Mouse (Mus musculus): ENCODE measurements at regions not wholly inside any gene's neighbourhood (a gene's known extent, or its start where the extent isn't known, plus 50 kb on each side); places are given as distances from the start of the nearest gene placed in this dataset.
"Not testable (repeated sequence)": the region's sequence is repeated elsewhere in the genome, so short reads cannot be mapped to it uniquely, and the experiment has no call there.

DNA sequence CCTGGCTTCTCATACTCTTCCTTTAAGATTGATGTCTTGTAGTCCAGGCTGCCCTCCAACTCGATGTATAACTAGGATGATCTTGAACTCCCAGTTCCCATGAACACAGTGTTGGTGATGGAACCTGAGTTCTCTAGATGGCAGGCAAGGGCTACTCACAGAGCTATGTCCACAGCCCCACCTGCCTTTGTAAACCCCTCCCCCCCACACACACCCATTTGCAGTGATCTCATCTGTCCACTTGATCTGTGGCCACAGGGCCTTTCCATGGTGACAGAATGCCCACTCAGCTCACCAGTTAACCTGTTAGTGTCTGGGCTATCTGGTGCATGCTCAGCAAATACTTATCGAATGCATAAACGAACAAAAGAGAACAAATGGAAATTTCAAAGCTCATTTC lies 176.4 kb downstream of the Nucb2 start:
- DNase-seq: no peak

GRCm38 (mm10) chr7:116681268-116681667 lies 177.1 kb downstream of the Nucb2 start:
- no peak for DNase-seq

- no peak for DNase-seq
Measured at GRCm38 (mm10) chr7:116700409-116700808, 196.2 kb downstream of the Nucb2 start.

GRCm38 (mm10) chr7:116701466-116702342 lies 197.5 kb downstream of the Nucb2 start:
- DNase-seq: peak; percentile 76 to 82

DNA sequence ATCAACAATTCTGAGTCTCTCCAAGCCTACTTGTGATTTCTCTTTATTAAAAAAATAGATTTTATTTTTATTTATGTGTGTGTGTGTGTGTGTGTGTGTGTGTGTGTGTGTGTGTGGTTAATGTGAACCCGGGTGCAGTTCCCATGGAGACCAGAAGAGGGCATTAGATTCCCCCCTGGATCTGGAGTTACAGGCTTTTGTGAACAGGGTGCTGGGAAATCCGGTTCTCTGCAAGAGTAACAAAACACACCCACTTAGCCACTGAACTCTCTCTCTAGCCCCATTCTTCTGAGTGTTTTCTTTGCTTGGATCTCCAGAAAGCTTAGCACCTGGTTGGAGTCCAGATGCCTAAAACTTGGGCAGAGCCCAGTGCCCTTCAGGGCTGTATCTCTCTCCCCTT lies 198.4 kb downstream of the Nucb2 start:
- no peak for DNase-seq

GRCm38 (mm10) chr7:116711541-116711940 lies 207.4 kb downstream of the Nucb2 start:
- DNase-seq: no peak

GRCm38 (mm10) chr7:116713200-116713599 lies 209.0 kb downstream of the Nucb2 start:
- DNase-seq: peak; percentile 28 to 51

DNA sequence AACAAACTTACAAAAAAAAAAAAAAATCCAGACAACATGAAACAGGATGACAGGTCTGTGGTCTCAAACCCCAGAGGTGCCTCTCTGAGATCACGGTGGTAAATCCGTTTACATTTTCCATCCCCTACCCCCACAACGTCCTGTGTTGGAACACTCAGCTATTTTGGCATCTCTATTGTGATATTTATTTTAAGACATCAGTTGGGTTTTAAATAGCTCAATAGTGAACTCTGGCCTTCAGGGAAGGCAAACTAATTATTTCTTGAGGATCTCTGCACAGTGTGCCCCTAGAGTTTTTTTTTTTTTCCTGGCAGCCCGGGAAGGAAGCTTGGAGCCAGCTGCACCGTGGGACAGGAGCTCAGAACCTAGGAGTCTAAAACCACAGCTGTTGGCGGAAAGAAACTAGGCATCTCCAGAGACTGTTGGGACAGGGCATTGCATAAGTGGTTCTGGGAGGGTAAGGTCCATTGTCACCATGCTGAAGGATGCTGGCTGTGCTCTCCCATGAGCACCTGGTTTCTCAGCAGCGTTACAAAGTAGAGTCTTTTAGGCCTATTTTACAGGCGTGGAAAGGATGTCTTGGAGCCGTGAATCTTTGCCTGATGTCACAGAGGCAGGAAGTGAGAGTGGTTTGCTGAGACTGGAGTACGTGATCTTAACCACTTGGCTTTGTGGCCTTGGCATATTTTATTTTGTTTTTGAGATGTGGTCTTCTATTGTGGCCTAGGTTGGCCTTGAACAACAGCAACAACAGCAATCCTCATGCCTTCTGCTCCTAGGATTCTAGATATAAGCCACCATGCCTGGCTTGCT lies 211.3 kb downstream of the Nucb2 start:
- no peak for DNase-seq

GRCm38 (mm10) chr7:116728379-116728778 lies 224.2 kb downstream of the Nucb2 start:
- DNase-seq: no peak

GRCm38 (mm10) chr7:116729795-116730194 lies 225.6 kb downstream of the Nucb2 start:
- DNase-seq: no peak

GRCm38 (mm10) chr7:116735676-116736075 lies 231.5 kb downstream of the Nucb2 start:
- DNase-seq: peak in 1 of 2 experiments; percentile 6

DNA sequence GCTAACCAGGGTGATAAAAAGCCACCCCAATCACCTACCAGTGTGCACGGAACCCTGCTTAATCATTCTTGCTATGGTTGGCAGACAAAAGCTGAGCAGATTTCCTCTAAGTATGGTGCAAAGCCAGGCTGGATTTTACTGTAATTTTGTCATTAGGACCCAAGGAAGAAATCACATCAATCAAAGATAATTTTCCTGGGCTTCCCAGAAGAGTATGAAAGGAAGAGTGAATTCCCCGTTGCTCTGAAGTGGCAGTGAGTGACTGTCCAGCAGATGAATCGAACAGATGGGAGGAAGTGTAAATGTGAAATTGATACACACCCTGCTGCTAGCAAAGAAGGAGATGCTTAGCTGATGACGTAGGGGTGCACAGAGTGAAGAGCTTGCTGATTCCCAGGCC lies 232.2 kb downstream of the Nucb2 start:
- no peak for DNase-seq

DNA sequence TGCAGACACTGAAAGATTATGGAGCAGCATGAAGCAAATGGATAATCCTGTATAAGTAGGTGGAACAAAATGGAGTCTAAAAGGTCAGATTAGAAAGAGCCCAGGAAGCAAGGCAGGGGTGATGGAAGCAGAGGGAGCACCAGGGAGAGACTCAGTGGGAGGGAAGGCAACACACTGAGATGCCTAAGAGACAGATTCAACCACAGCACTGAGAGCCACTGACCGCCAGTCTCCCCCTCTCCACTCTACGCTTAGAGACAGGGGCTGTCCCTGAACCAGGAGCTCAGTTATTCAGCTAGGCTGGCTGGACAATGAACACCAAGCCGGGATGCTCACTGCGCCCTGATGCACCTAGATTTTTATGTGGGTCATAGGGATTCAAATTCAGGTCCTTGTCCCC lies 233.8 kb downstream of the Nucb2 start:
- no peak for DNase-seq

DNA sequence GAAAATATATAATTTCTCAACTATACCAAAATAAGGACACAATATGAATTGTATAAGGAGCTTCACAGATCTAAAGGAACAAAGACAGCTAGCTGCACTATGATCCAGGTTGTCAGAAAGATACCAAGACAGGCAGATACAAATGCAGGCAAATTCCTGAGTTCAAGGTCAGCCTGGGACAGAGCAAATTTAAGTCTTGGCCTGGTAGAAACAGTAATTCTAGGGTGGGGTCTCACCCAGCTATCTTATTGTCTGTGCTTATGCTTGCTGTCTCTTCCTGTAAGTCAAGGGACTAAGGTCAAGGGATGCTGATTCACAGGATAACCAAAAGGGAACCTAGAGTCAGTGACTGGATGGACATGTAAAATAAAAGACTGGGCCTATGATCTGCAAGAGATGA lies 250.4 kb downstream of the Nucb2 start:
- DNase-seq: no peak

DNA sequence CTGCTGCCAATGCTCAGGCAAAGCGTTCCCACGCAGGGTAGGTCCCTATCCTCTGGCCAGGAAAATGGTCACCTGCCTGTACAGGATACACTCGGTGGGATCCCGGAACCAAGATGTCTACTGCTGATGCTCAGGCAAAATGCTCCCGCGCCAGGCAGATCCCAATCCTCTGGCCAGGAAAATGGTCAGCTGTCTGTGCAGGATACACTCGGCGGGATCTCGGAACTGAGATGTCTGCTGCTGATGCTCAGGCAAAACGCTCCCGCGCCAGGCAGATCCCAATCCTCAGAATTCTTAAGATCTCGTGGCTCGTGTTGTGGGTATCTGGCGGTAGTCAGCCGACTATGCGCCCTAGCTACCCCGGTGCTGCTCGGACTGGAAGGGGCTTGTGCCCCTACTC lies 288.0 kb downstream of the Nucb2 start:
- DNase-seq: not testable (repeated sequence)

GRCm38 (mm10) chr7:116808475-116808874 lies 304.3 kb downstream of the Nucb2 start:
- DNase-seq: no peak

DNA sequence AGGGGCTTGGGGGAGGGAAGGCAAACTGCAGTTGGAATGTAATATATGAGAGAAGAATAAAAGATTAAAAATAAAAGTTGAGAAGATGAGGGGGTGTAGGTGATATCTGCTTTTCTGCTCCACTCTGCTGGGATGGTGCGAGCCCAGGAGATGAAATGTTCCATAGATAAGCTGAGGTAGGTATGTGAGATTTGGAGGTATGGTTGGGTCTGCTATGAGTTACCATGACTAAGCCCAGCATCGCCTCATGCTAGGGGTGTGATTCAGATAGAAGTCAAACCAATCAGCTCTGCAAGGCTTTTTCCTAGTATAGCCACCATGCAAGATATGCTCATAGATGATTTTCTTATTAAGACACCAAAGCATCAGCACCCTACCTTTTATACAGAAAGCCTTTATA lies 312.3 kb downstream of the Nucb2 start:
- no peak for DNase-seq

GRCm38 (mm10) chr7:116817991-116818390 lies 313.8 kb downstream of the Nucb2 start:
- no peak for DNase-seq

DNA sequence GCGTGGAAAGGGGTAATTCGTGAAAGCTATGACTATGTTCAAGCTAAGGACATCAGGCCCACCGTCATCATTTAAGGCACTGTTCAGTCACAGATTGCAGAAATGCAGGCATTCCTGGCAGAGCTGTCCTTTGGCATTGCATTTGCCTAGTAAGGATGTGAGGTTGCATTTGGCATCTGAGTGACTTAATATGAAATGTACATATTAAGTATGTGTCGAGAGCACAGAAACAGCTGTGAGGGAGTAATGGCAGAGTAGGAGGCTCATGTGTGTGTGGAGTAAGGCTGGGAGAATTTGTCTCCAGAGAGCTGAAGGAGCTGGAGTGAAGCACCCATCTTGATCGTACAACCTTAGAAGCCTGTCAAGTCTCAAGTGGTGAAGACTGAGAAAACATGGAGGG lies 316.4 kb downstream of the Nucb2 start:
- DNase-seq: no peak

DNA sequence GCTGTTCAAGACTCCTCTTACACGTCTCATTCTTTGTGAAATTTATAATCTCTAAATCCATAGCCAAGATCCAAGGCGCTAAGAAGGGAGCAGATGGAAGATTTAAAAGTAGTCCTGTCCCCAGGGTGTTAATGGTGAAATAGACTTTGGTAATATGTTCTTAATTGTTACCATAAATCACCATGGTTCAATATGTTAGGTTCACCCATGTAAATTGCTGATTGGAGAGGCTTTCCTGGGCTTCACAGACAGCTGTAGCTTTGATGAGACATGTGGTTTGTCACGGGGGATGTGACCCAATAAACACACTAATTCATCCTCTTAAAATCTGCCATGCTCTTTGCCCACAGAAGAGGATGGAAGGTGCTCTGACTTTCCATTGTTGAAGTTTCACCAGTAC lies 338.7 kb downstream of the Nucb2 start:
- DNase-seq: no peak

DNA sequence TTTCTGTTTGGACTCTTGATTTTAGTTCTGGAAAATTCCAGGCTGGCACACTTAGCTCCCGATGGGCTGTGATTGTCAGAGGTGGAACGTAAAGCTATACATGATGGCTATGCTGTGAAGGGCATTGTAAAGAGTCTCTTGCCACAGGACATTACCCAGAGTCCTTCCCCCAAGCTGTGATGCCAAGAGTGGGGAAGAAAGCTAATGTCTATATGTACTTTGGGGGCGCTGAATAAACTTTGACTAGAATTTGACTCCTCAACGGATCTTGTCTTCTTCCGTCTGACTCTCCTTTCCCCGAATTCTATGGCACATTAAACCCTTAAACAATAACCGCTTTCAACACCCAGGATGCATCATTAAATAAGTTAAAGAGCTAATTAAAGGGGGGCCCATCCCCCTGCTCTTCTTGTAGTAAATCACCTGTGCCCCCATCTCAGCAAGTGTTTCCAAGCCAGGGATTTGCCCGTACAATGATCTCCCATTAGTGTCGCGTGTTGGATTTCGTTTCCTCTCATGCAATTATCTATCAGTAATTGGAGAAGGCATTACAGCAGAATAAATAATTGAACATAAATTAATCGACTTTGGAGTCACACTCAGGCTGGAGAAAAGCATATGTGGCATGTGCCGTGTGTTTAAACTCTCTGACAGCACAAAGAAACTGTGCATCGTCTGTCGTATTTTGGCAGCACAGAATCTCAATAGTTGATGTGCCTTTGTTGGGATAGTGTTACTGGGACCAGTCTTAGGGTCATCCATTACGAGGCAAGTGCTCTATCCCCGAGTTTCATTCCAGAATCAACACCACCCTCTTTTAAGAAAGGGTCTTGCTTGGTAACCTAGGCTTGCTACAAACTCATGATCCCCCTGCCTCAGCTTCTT lies 343.9 kb downstream of the Nucb2 start:
- DNase-seq: no peak

DNA sequence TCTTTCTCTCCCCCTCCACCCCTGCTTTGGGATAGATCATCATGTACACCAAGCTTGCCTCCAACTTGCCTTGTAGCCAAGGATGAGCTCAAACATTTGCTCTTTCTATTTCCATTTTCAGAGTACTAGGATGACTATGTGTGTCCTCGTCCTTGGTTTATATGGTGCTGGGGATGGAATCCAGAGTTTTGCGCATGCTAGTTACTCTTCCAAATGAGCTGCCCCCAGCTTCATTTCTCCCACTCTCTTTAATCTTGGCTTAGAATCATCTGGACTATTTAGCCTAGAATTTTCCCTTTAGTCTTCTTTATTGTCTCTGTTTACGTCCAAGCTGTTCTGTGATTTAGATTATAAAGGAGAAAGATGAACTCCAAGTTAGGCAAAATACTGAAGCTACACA lies 349.2 kb downstream of the Nucb2 start:
- DNase-seq: no peak

GRCm38 (mm10) chr7:116857141-116857540 lies 353.0 kb downstream of the Nucb2 start:
- DNase-seq: no peak

Data from cerebellum, postnatal 25 days (tissue).